Mouse (Mus musculus): ENCODE data around the gene Sectm1b. TPM values are rescaled to one million over a fixed set of nuclear protein-coding genes. Genes with fewer than 3 reads are reported as not detected.
"Not testable (repeated sequence)": the region's sequence is repeated elsewhere in the genome, so short reads cannot be mapped to it uniquely, and the experiment has no call there.

Sectm1b gene
- polyA plus RNA-seq, 2 experiments from 2014 or later, result not detected

GRCm38 (mm10) chr11:121067895-121068294, 4.5 kb upstream of the Sectm1b start:
- no peak for ATAC-seq

- ATAC-seq, result peak; percentile 49
Measured at GRCm38 (mm10) chr11:121064197-121064596, 828 bp upstream of the Sectm1b start.

GRCm38 (mm10) chr11:121061615-121062014, 1.8 kb downstream of the Sectm1b start:
- no peak for ATAC-seq

GRCm38 (mm10) chr11:121060401-121061067, 2.8 kb downstream of the Sectm1b start:
- ATAC-seq, result not testable (repeated sequence)

GRCm38 (mm10) chr11:121059471-121059870, 3.9 kb downstream of the Sectm1b start:
- no peak for ATAC-seq

- ATAC-seq, result no peak
Measured at GRCm38 (mm10) chr11:121058956-121059355, 4.4 kb downstream of the Sectm1b start.

- ATAC-seq, result no peak
Measured at GRCm38 (mm10) chr11:121058122-121058521, 5.2 kb downstream of the Sectm1b start.

GRCm38 (mm10) chr11:121056536-121057236, 6.7 kb downstream of the Sectm1b start:
- ATAC-seq, result no peak

GRCm38 (mm10) chr11:121053536-121053935, 9.8 kb downstream of the Sectm1b start:
- ATAC-seq, result peak; percentile 54

GRCm38 (mm10) chr11:121052387-121052786, 11.0 kb downstream of the Sectm1b start:
- ATAC-seq, result no peak

GRCm38 (mm10) chr11:121051793-121052192, 11.6 kb downstream of the Sectm1b start:
- ATAC-seq, result no peak

- no peak for ATAC-seq
Measured at GRCm38 (mm10) chr11:121049840-121050239, 13.5 kb downstream of the Sectm1b start.

GRCm38 (mm10) chr11:121047826-121048399, 15.5 kb downstream of the Sectm1b start:
- no peak for ATAC-seq

GRCm38 (mm10) chr11:121045286-121045685, 18.1 kb downstream of the Sectm1b start:
- no peak for ATAC-seq

- ATAC-seq, result not testable (repeated sequence)
Measured at GRCm38 (mm10) chr11:121043025-121043424, 20.3 kb downstream of the Sectm1b start.

GRCm38 (mm10) chr11:121042480-121042879, 20.9 kb downstream of the Sectm1b start:
- no peak for ATAC-seq

- ATAC-seq, result no peak
Measured at GRCm38 (mm10) chr11:121041636-121042035, 21.7 kb downstream of the Sectm1b start.

GRCm38 (mm10) chr11:121041212-121041611, 22.2 kb downstream of the Sectm1b start:
- peak; percentile 50 for ATAC-seq

- peak; percentile 80 for ATAC-seq
Measured at GRCm38 (mm10) chr11:121039302-121039701, 24.1 kb downstream of the Sectm1b start, which contains the start of gene Cd7. Gene Cd7, minus strand, starts transcription at chr11:121039418.

GRCm38 (mm10) chr11:121038366-121039240, 24.8 kb downstream of the Sectm1b start:
- ATAC-seq, result peak; percentile 62

GRCm38 (mm10) chr11:121033118-121033517, 30.3 kb downstream of the Sectm1b start:
- ATAC-seq, result no peak

- no peak for ATAC-seq
Measured at GRCm38 (mm10) chr11:121027259-121027658, 36.1 kb downstream of the Sectm1b start.

GRCm38 (mm10) chr11:121024163-121024562, 39.2 kb downstream of the Sectm1b start:
- no peak for ATAC-seq

All from CD4-positive, CD25-positive, alpha-beta regulatory T cell, adult 4 months (primary cell).